Mouse (Mus musculus) heart, embryonic 11.5 days (tissue): ENCODE data around the gene Gm20696. TPM values are rescaled to one million over a fixed set of nuclear protein-coding genes. Genes with fewer than 3 reads are reported as not detected.

Source experiments
- microRNA-seq: library from miRNA; unstranded; fragments of <30 nt; microRNA quantifications from one replicate; pipeline ENCODE4, GENCODE M21; 2016; ENCODE audit warnings: borderline number of aligned reads
- polyA plus RNA-seq: library from polyadenylated mRNA; unstranded; fragments of >200 nt; fragmentation: Nextera tagmentation; extraction: Ambion mirVana; gene quantifications from 2 replicates; pipeline ENCODE4 v1.2.1, GENCODE M21; 2014

The Gm20696 gene
- polyA plus RNA-seq, 1 experiment from 2014 or later, result 4.0 TPM

Small RNA genes lying within 50 kb of the gene (microRNA-seq; reads per million reads assigned to microRNA genes)
- gene Gm22328, result not detected

Other genes starting within 250 kb of the Gm20696 start
- 97.9 and 110 TPM in 2 replicates for gene Foxp1, start 144.1 kb downstream of the Gm20696 start, polyA plus RNA-seq
- gene Eif4e3, start within 50 bp of the Gm20696 start, polyA plus RNA-seq, result 5.8 and 6.1 TPM in 2 replicates
- gene Gpr27, start 25.9 kb upstream of the Gm20696 start, polyA plus RNA-seq, result 1.2 and 1.4 TPM in 2 replicates
- gene Prok2, start 59.6 kb upstream of the Gm20696 start, polyA plus RNA-seq, result not detected in 2 replicates